Mouse (Mus musculus) heart, embryonic 11.5 days (tissue): Measurements from ENCODE around the gene Pcnt. TPM values are rescaled to one million over a fixed set of nuclear protein-coding genes. Genes with fewer than 3 reads are reported as not detected.

ENCODE experiments used
- ATAC-seq: fragments of 200-750 bp; cut with Nextera tagmentation; replicated peaks from 2 replicates; pipeline ENCODE4 v1.8.0; 2017; ENCODE audit warnings: moderate library complexity; ENCODE audit not compliant: insufficient number of reproducible peaks, low FRiP score, low TSS enrichment
- H3K27ac ChIP-seq: fragments of 300-500 bp; sonication (generic); 2 replicates; pipeline ENCODE4 v1.5.1; 2014; ENCODE audit warnings: mild to moderate bottlenecking, low read depth, low read length
- H3K27me3 ChIP-seq: fragments of 300-500 bp; sonication (generic); 2 replicates; pipeline ENCODE4 v1.6.1; 2014; ENCODE audit warnings: mild to moderate bottlenecking, low read length, mixed read lengths; ENCODE audit not compliant: control insufficient read depth, insufficient read depth
- H3K36me3 ChIP-seq: fragments of 300-500 bp; sonication (generic); 2 replicates; pipeline ENCODE4 v1.6.1; 2014; ENCODE audit warnings: mild to moderate bottlenecking, low read length, moderate library complexity, mixed read lengths; ENCODE audit not compliant: control insufficient read depth, insufficient read depth
- H3K4me1 ChIP-seq: fragments of 300-500 bp; sonication (generic); 2 replicates; pipeline ENCODE4 v1.6.1; 2014; ENCODE audit warnings: low read length; ENCODE audit not compliant: control insufficient read depth, insufficient read depth
- H3K4me2 ChIP-seq: fragments of 300-500 bp; sonication (generic); 2 replicates; pipeline ENCODE4 v1.6.1; 2014; ENCODE audit warnings: mild to moderate bottlenecking, moderate library complexity
- H3K4me3 ChIP-seq: fragments of 300-500 bp; sonication (generic); 2 replicates; pipeline ENCODE4 v1.5.1; 2014; ENCODE audit warnings: low read depth, low read length
- H3K9ac ChIP-seq: fragments of 300-500 bp; sonication (generic); 2 replicates; pipeline ENCODE4 v1.6.1; 2014; ENCODE audit warnings: mild to moderate bottlenecking, low read depth, low read length, moderate library complexity
- H3K9me3 ChIP-seq: fragments of 300-500 bp; sonication (generic); replicated peaks from 2 replicates; pipeline ENCODE4 v1.6.1; 2016; ENCODE audit warnings: low read length; ENCODE audit not compliant: control insufficient read depth
- WGBS: fragments of 180-500 bp; shearing (Covaris S2); extraction: QIAGEN DNeasy Blood & Tissue Kit; methylation state at CpG from one replicate; pipeline ENCODE4 v1.1.7; 2014; ENCODE audit not compliant: insufficient replicate concordance; 5-methylcytosine and 5-hydroxymethylcytosine counted together
- polyA plus RNA-seq: library from polyadenylated mRNA; unstranded; fragments of >200 nt; fragmentation: Nextera tagmentation; extraction: Ambion mirVana; gene quantifications from 2 replicates; pipeline ENCODE4 v1.2.1, GENCODE M21; 2014

Gene Pcnt
- polyA plus RNA-seq, 1 experiment from 2014 or later, result 11.8 TPM

DNA sequence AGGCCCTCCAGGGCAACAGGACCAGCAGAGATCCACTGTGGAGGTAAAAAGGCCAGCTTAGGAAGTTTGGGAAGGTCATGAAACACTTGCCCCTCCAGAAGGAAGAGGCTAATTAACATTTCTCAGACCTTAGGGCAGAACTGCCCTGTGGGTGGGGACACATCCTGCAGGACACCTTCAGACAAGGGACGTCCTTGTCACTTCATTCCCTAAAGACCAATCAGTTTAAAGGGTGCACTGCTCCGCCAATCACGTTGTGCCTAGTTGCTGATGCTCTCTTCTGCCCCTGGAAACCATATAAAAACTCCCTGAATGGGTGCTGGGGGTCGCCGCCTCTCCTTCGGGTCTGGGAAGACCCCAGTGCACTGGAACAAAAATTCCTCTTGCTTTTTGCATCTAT, 20.1 kb upstream of the Pcnt start:
- no peak for ATAC-seq
- no peaks in the 10 kb centered on the region for H3K9me3 ChIP-seq

DNA sequence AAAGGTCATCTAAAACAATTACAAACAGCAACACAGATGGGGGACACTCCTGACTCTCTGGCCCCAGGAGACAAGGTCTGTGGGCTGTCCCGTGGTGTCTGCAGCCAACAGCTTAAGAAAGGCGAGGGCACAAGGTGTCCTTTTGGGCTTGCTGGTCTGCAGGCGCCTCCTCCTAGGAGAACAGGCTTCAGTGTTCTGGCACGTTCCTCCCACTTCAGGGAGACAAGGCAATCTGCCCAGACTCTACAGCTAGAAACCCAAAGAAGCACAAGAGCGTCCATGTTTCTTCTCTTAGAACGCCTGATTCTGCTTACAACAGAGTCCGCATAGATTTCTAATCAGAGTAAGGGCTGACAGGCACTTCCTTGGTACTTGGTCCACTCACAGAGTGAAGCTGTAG, 19.7 kb upstream of the Pcnt start:
- H3K9ac ChIP-seq, result no peak overlapping the region
- 84% methylated on average over 7 of the region's 7 CpGs for WGBS
- ATAC-seq, result no peak

More for the DNA sequence above, 20.1 kb upstream of the Pcnt start:
- H3K9ac ChIP-seq, result no peak overlapping the region
- H3K27ac ChIP-seq, result no peak overlapping the region
- peaks cover 2% of the 10 kb centered on the region; the same call in 1 of the 2 replicates for H3K4me1 ChIP-seq
- H3K4me2 ChIP-seq, result no peak overlapping the region
- WGBS, result 80% methylated on average over 6 of the region's 6 CpGs
- no peaks in the 10 kb centered on the region for H3K36me3 ChIP-seq
- H3K4me3 ChIP-seq, result no peak overlapping the region
- H3K27me3 ChIP-seq, result no peaks in the 10 kb centered on the region

DNA sequence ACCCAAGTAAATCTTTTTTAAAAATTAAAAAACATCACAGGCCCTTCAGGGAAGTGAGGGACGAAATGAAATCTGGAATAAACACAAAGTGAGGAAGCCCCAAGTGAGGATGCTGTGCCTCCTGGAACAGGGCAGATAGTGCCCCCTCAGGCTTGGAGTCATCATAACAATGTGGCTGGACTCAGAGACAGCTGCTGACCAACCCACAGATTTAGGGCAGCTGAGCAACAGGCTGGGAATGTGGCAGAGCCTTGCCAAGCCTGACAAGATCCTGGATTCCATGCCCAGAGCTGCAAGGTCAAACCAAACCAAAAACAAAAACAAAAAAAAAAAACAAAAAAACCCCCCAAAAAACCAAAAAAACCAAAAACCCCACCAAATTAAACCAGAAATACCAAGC, 18.7 kb upstream of the Pcnt start:
- no peak overlapping the region for H3K27ac ChIP-seq

More for the DNA sequence above, 19.7 kb upstream of the Pcnt start:
- H3K4me1 ChIP-seq, result no peaks in the 10 kb centered on the region
- H3K27me3 ChIP-seq, result no peaks in the 10 kb centered on the region
- no peaks in the 10 kb centered on the region for H3K36me3 ChIP-seq
- no peak overlapping the region for H3K4me2 ChIP-seq
- no peaks in the 10 kb centered on the region for H3K9me3 ChIP-seq
- H3K27ac ChIP-seq, result no peak overlapping the region
- H3K4me3 ChIP-seq, result no peak overlapping the region

GRCm38 (mm10) chr10:76455289-76455688, 12.7 kb upstream of the Pcnt start:
- Histone ChIP-seq H3K27ac (no peak overlapping the region), H3K36me3 (no peaks in the 10 kb centered on the region), H3K4me3 (no peak overlapping the region), H3K4me1 (no peaks in the 10 kb centered on the region), H3K9ac (no peak overlapping the region), H3K27me3 (no peaks in the 10 kb centered on the region), H3K9me3 (no peaks in the 10 kb centered on the region), H3K4me2 (no peak overlapping the region)
- no peak for ATAC-seq
- WGBS, result 63% methylated on average over 5 of the region's 5 CpGs

More for the DNA sequence above, 18.7 kb upstream of the Pcnt start:
- Histone ChIP-seq H3K9me3 (no peaks in the 10 kb centered on the region), H3K4me1 (no peaks in the 10 kb centered on the region), H3K4me2 (no peak overlapping the region), H3K27me3 (no peaks in the 10 kb centered on the region), H3K4me3 (no peak overlapping the region), H3K36me3 (no peaks in the 10 kb centered on the region), H3K9ac (no peak overlapping the region)
- WGBS, result 74% methylated on average over 1 of the region's 1 CpGs
- no peak for ATAC-seq

DNA sequence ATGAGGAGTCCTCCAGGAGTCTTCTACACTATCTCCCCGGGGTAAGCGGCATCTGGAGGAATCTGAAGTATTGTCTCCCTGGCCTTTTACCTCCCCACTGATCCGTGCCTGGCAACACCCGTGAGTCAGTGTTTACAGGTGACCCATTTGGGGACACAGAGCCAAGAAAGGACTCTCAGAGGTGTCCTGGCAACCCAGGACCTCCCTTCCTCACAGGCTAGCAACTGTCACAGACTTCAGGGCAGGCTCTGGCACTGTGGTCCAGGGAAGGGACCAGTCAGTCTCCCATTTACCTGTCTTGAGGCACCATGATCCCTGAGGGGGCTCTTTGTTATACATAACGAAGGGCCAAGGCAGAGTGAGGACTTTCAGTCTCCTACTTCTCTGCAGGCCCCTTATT, 6.3 kb upstream of the Pcnt start, which contains the start of gene 2610028H24Rik:
Gene 2610028H24Rik, plus strand, starts transcription at position 231 of the 400 bp plus-strand sequence.
- 69% methylated on average over 5 of the region's 5 CpGs for WGBS
- Histone ChIP-seq H3K9ac (0 out of 2 replicates have a peak within 1 kb of the TSS, but pooled peaks have one; percentile 5), H3K4me3 (no peak within 1 kb of the TSS), H3K9me3 (no peaks in the 10 kb centered on the region), H3K4me2 (no peak within 1 kb of the TSS), H3K27ac (no peak within 1 kb of the TSS), H3K4me1 (no peaks in the 10 kb centered on the region), H3K27me3 (no peaks in the 10 kb centered on the region), H3K36me3 (no peaks in the 10 kb centered on the region)
- no peak for ATAC-seq

DNA sequence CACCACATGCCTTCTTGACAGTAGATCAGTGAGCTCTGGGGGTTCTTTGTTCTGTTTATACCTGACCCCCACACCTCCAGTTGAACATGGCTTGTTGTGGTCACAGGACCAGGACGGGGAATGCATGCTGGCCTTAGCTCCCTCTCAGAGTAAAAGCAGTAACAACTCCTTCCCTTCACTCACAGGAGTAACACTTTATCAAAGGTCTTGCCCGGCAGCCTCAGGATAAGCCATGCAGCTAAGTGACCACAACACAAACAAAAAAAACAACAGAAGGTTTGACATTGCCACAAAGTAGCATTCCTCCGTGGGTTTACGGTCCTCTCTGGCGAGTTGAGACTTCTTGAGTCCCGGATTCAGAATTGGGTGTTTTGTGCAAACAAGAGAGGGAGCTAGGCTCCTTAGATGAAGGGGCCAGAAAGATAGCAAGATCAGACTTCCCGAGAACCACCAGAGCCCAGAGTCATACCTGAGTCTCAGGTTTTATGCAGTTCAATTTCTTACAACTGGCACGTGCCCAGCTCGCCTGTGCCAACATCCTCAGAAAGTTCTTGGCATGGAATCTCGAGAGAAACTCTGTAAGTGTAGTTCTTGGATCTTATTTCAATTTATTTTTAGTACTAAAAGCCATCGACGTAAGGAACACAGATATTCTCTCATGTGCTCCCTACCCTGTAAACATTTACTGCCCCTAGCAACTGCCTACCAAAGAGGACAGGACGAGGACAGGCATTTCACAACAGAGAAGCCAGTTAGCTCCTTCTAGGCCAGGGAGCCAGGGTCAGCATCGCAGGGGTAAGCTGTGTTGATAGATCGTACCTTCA, 5.0 kb upstream of the Pcnt start:
- H3K4me2 ChIP-seq, result no peak overlapping the region
- peaks cover 4% of the 10 kb centered on the region; the same call in 1 of the 2 replicates for H3K4me1 ChIP-seq
- ATAC-seq, result no peak
- H3K4me3 ChIP-seq, result no peak overlapping the region
- H3K9ac ChIP-seq, result 0 out of 2 replicates have a peak overlapping the region, but pooled peaks have one; percentile 5
- H3K9me3 ChIP-seq, result no peaks in the 10 kb centered on the region
- no peaks in the 10 kb centered on the region for H3K27me3 ChIP-seq
- 72% methylated on average over 15 of the region's 15 CpGs for WGBS
- no peak overlapping the region for H3K27ac ChIP-seq
- H3K36me3 ChIP-seq, result no peaks in the 10 kb centered on the region

DNA sequence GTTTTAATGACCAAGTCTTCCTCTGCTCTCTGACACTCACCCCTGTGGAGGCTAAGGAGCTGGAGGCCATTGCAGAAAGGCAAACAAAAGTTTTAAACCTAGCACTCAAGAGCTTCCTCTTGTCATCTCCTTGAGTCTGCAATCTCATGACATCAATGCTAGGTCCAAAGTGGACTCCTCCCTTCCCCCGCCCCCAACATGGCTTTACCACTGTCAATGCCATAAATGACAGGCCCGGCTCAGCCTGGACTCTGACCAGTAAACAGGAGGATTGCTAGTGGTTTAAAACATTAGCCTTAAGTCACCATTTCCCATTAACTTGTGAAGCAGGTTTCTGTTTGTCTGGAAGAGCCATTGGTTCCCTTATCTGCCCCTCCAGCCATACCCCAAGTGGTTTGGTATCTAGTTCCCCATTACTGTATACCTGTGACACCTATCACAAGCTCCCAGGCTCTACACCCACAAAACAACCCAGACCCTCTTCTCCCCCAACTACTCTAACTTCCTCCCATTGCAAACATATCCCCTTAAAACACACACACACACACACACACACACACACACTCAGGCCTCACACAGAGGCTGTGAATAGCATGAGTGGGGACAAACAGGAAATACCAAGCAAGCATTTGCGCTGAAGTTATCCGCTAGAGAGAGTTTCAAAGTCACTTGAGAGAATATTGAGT, 3.6 kb upstream of the Pcnt start:
- H3K27ac ChIP-seq, result no peak overlapping the region
- WGBS, result 69% methylated on average over 4 of the region's 4 CpGs
- H3K4me3 ChIP-seq, result no peak overlapping the region
- no peak overlapping the region for H3K9ac ChIP-seq
- no peaks in the 10 kb centered on the region for H3K9me3 ChIP-seq
- H3K27me3 ChIP-seq, result no peaks in the 10 kb centered on the region
- H3K4me2 ChIP-seq, result no peak overlapping the region
- ATAC-seq, result no peak
- H3K36me3 ChIP-seq, result no peaks in the 10 kb centered on the region
- peaks cover 7% of the 10 kb centered on the region for H3K4me1 ChIP-seq

- Histone ChIP-seq H3K9ac (no peak within 1 kb of the TSS), H3K9me3 (no peaks in the 10 kb centered on the region), H3K4me1 (peaks cover 7% of the 10 kb centered on the region), H3K27ac (no peak within 1 kb of the TSS), H3K4me3 (no peak within 1 kb of the TSS), H3K36me3 (peaks cover 33% of the 10 kb centered on the region), H3K27me3 (no peaks in the 10 kb centered on the region), H3K4me2 (peak within 1 kb of the TSS; percentile 84)
- 93% methylated on average over 17 of the region's 17 CpGs for WGBS
- ATAC-seq, result no peak
Measured at GRCm38 (mm10) chr10:76440281-76440680, 2.3 kb downstream of the Pcnt start, which contains the start of gene AC141477.1. Gene AC141477.1 (minus strand): TSS chr10:76440444.
